Mouse (Mus musculus): ENCODE data around the gene Gm45785. TPM values are rescaled to one million over a fixed set of nuclear protein-coding genes. Genes with fewer than 3 reads are reported as not detected.

Gene Gm45785
- total RNA-seq, 1 experiment = 0.89 TPM

- H3K9ac ChIP-seq (ENCODE audit: insufficient read depth, low read depth, low read length, poor library complexity, severe bottlenecking) = no peak overlapping the region
- peaks cover 7 to 20% of the 10 kb centered on the region in 2 experiments; a peak in 2 of 4 replicates for H3K4me1 ChIP-seq (ENCODE audit: control insufficient read depth in 2 of 2, insufficient read depth in 2 of 2, low read length in 2 of 2, poor library complexity in 1 of 2)
- in situ Hi-C loops (cut with MboI; ENCODE audit: low sequenced_read_pairs in 2 of 2, unreplicated experiment in 2 of 2) = no loop called here
- DNase-seq (ENCODE audit: low read depth, low spot score) = no peak
- peaks cover 16% of the 10 kb centered on the region for H3K36me3 ChIP-seq (ENCODE audit: control insufficient read depth, insufficient read depth, low read length, poor library complexity, severe bottlenecking)
- no peak overlapping the region for H3K4me3 ChIP-seq (ENCODE audit: insufficient read depth in 1 of 2, low read depth in 1 of 2, low read length in 2 of 2, poor library complexity in 1 of 2, severe bottlenecking in 1 of 2)
- H3K9me3 ChIP-seq (ENCODE audit: control insufficient read depth, insufficient read depth, low read depth, low read length) = no peaks in the 10 kb centered on the region
- TF ChIP-seq ZNF384 (IDR thresholded peaks at IDR 0.05; ENCODE audit: low read depth, low read length) (no peak), CHD2 (IDR thresholded peaks at IDR 0.05; ENCODE audit: low read depth, low read length) (no peak), ZC3H11A (IDR thresholded peaks at IDR 0.05; ENCODE audit: borderline replicate concordance, low read depth, low read length) (no peak)
- no peak overlapping the region for H3K27ac ChIP-seq (ENCODE audit: insufficient read depth, low read depth, low read length, poor library complexity, severe bottlenecking)
Measured at GRCm38 (mm10) chr7:140853386-140853785, 2.7 kb downstream of the Gm45785 start.

GRCm38 (mm10) chr7:140851916-140852315, 4.2 kb downstream of the Gm45785 start:
- no peak overlapping the region for H3K9ac ChIP-seq (ENCODE audit: insufficient read depth, low read depth, low read length, poor library complexity, severe bottlenecking)
- H3K4me1 ChIP-seq (ENCODE audit: control insufficient read depth in 2 of 2, insufficient read depth in 2 of 2, low read length in 2 of 2, poor library complexity in 1 of 2) = peaks cover 5 to 17% of the 10 kb centered on the region in 2 experiments; a peak in 2 of 4 replicates
- DNase-seq (ENCODE audit: low read depth, low spot score) = no peak
- no peak overlapping the region for H3K27ac ChIP-seq (ENCODE audit: insufficient read depth, low read depth, low read length, poor library complexity, severe bottlenecking)
- TF ChIP-seq ZC3H11A (IDR thresholded peaks at IDR 0.05; ENCODE audit: borderline replicate concordance, low read depth, low read length) (no peak), CHD2 (IDR thresholded peaks at IDR 0.05; ENCODE audit: low read depth, low read length) (no peak), HCFC1 (IDR thresholded peaks at IDR 0.05; ENCODE audit: borderline replicate concordance, insufficient read depth, low read length) (no peak), MAFK (IDR thresholded peaks at IDR 0.05; ENCODE audit: insufficient read depth, low read depth, low read length) (no peak), ZNF384 (IDR thresholded peaks at IDR 0.05; ENCODE audit: low read depth, low read length) (no peak)
- no peak overlapping the region for H3K4me3 ChIP-seq (ENCODE audit: insufficient read depth in 1 of 2, low read depth in 1 of 2, low read length in 2 of 2, poor library complexity in 1 of 2, severe bottlenecking in 1 of 2)
- in situ Hi-C loops (cut with MboI; ENCODE audit: low sequenced_read_pairs in 2 of 2, unreplicated experiment in 2 of 2) = no loop called here
- H3K9me3 ChIP-seq (ENCODE audit: control insufficient read depth, insufficient read depth, low read depth, low read length) = no peaks in the 10 kb centered on the region
- H3K36me3 ChIP-seq (ENCODE audit: control insufficient read depth, insufficient read depth, low read length, poor library complexity, severe bottlenecking) = peaks cover 16% of the 10 kb centered on the region

GRCm38 (mm10) chr7:140848591-140848990, 7.5 kb downstream of the Gm45785 start:
- Histone ChIP-seq H3K9me3 (ENCODE audit: control insufficient read depth, insufficient read depth, low read depth, low read length) (no peaks in the 10 kb centered on the region), H3K4me1 (ENCODE audit: control insufficient read depth in 2 of 2, insufficient read depth in 2 of 2, low read length in 2 of 2, poor library complexity in 1 of 2) (peaks cover 1 to 21% of the 10 kb centered on the region in 2 experiments; a peak in 2 of 4 replicates), H3K9ac (ENCODE audit: insufficient read depth, low read depth, low read length, poor library complexity, severe bottlenecking) (no peak overlapping the region), H3K36me3 (ENCODE audit: control insufficient read depth, insufficient read depth, low read length, poor library complexity, severe bottlenecking) (peaks cover 6% of the 10 kb centered on the region), H3K27ac (ENCODE audit: insufficient read depth, low read depth, low read length, poor library complexity, severe bottlenecking) (no peak overlapping the region), H3K4me3 (ENCODE audit: insufficient read depth in 1 of 2, low read depth in 1 of 2, low read length in 2 of 2, poor library complexity in 1 of 2, severe bottlenecking in 1 of 2) (no peak overlapping the region)
- TF ChIP-seq MAFK (IDR thresholded peaks at IDR 0.05; ENCODE audit: insufficient read depth, low read depth, low read length) (no peak), ZNF384 (IDR thresholded peaks at IDR 0.05; ENCODE audit: low read depth, low read length) (no peak), HCFC1 (IDR thresholded peaks at IDR 0.05; ENCODE audit: borderline replicate concordance, insufficient read depth, low read length) (no peak), CHD2 (IDR thresholded peaks at IDR 0.05; ENCODE audit: low read depth, low read length) (no peak), ZC3H11A (IDR thresholded peaks at IDR 0.05; ENCODE audit: borderline replicate concordance, low read depth, low read length) (no peak)
- no peak for DNase-seq (ENCODE audit: low read depth, low spot score)
- in situ Hi-C loops (cut with MboI; ENCODE audit: low sequenced_read_pairs in 2 of 2, unreplicated experiment in 2 of 2) = loop anchor here (10.0 to 25.0 kb wide), 3 partner anchors 46 to 326 kb away; partner anchors contain the start of genes B4galnt4 (in 1 of the 2) and Rnh1 (in 1 of the 2)

- TF ChIP-seq HCFC1 (IDR thresholded peaks at IDR 0.05; ENCODE audit: borderline replicate concordance, insufficient read depth, low read length) (no peak), CHD2 (IDR thresholded peaks at IDR 0.05; ENCODE audit: low read depth, low read length) (no peak), ZC3H11A (IDR thresholded peaks at IDR 0.05; ENCODE audit: borderline replicate concordance, low read depth, low read length) (no peak), MAFK (IDR thresholded peaks at IDR 0.05; ENCODE audit: insufficient read depth, low read depth, low read length) (no peak), ZNF384 (IDR thresholded peaks at IDR 0.05; ENCODE audit: low read depth, low read length) (no peak)
- Histone ChIP-seq H3K9ac (ENCODE audit: insufficient read depth, low read depth, low read length, poor library complexity, severe bottlenecking) (no peak within 1 kb of the TSS), H3K36me3 (ENCODE audit: control insufficient read depth, insufficient read depth, low read length, poor library complexity, severe bottlenecking) (peaks cover 5% of the 10 kb centered on the region; the same call in 1 of the 2 replicates), H3K4me1 (ENCODE audit: control insufficient read depth in 2 of 2, insufficient read depth in 2 of 2, low read length in 2 of 2, poor library complexity in 1 of 2) (peaks cover 0 to 18% of the 10 kb centered on the region in 2 experiments; a peak in 2 of 4 replicates), H3K27ac (ENCODE audit: insufficient read depth, low read depth, low read length, poor library complexity, severe bottlenecking) (no peak within 1 kb of the TSS), H3K4me3 (ENCODE audit: insufficient read depth in 1 of 2, low read depth in 1 of 2, low read length in 2 of 2, poor library complexity in 1 of 2, severe bottlenecking in 1 of 2) (no peak within 1 kb of the TSS), H3K9me3 (ENCODE audit: control insufficient read depth, insufficient read depth, low read depth, low read length) (no peaks in the 10 kb centered on the region)
- in situ Hi-C loops (cut with MboI; ENCODE audit: low sequenced_read_pairs in 2 of 2, unreplicated experiment in 2 of 2) = loop anchor here (10.0 to 25.0 kb wide), 3 partner anchors 47 to 327 kb away; partner anchors contain the start of genes B4galnt4 (in 1 of the 2) and Rnh1 (in 1 of the 2)
- DNase-seq (ENCODE audit: low read depth, low spot score) = no peak
Measured at GRCm38 (mm10) chr7:140847755-140848580, 8.2 kb downstream of the Gm45785 start, which contains the start of gene Odf3. TSS of gene Odf3 (plus strand) at chr7:140847805.

Data from ES-E14 (cell line).